Mouse (Mus musculus) heart, adult 18-20 months (tissue): ENCODE results near the gene Trio. TPM values are rescaled to one million over a fixed set of nuclear protein-coding genes. Genes with fewer than 3 reads are reported as not detected.

Experiments used
- DNase-seq, 2 experiments: peaks; one replicate each; pipeline ENCODE4 v3.0.0; 2021 to 2022; ENCODE audit warnings: mixed read lengths in 1 of 2
- total RNA-seq, 2 experiments: library from RNA; stranded (reverse); gene quantifications; 2 replicates each; pipeline ENCODE4 v1.2.3; 2021

Trio gene
- total RNA-seq, 2 experiments from 2014 or later, result 40.2 to 41.5 TPM

DNA sequence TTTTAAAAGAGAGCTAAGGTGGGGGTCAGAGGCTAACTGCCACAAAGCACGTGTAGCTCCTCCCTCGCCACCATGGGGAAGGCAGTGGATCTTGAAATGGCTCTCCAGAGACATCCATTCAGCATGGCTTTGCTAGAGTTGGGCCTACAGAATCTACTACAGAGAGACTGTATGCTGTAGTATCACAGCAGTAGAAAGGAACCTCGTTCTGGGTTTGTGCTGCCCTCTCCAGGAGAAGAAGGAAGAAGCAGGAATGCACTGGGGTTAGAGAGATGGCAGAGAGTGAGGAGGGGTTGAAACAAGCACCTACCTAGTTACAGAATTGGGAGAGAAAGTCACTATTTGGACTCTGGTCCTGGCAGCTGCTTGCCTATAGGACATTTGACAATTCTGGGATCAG lies 310.3 kb downstream of the Trio start:
- DNase-seq, result peak; percentile 50 to 57

DNA sequence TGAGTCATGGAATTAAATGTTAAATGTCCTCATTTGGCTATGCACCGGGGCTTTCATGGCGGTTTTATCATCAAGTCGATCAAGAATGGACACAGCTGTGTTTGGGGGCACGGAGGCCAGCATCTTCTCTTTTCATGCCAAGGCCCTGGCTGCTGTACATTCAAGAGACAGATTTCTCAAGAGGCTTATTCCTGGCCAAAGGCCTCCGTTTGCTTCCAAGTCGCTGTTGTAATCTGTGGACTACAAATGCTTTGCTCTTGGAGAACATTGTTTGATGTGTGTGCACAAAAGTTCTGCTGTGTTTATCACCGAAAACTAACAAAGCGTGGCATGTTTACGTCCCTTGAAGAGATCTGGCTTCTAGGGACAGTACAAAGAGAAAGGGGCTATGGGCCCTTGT lies 314.9 kb downstream of the Trio start:
- DNase-seq, result peak in 1 of 2 experiments; percentile 18

- DNase-seq, result peak in 1 of 2 experiments; percentile 31
These were observed 316.6 kb downstream of the Trio start for GRCm38 (mm10) chr15:27708968-27709612.

GRCm38 (mm10) chr15:27708499-27708898 lies 317.1 kb downstream of the Trio start:
- no peak for DNase-seq

GRCm38 (mm10) chr15:27702972-27703313 lies 322.7 kb downstream of the Trio start:
- DNase-seq, result no peak

DNA sequence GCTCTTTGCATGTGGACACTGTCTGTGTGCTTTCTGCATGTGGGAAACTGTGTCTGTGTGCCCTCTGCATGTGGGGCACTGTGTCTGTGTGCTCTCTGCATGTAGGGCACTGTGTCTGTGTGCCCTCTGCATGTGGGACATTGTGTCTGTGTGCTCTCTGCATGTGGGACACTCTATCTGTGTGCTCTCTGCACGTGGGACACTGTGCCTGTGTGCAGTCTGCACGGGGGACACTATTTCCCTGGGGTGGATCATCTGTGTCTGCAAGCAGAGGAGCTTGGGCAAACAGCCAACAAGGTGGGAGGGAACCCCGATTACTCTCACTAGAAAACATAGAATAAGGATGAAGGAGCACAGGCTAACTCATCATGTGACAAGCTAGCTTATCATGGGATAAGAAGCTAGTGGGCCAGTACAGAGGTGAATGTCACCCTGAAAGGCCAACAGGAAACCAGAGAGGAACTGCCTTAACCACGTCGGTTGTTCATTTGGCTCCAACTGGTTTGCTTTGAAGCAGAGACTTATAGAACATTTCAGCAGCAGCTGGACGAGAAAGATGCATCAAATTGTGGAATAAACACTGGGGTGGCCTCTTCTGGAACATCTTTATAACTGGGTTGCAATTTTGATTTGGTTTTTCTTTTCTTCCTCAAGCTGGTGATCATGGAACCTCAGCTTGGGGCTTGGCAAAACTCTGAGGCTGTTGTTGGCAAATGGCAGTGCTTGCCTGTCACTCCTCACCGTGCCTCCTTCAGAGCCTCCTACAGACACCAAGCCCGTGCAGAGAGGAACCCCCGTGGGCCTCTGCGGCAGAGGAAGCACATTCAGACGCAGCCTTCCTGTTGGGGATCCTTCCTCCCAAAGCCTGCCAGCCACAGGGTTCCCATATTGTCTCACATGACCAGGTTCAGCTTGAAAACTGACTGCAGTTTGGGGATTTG lies 323.3 kb downstream of the Trio start:
- peak in 1 of 2 experiments; percentile 69 for DNase-seq

DNA sequence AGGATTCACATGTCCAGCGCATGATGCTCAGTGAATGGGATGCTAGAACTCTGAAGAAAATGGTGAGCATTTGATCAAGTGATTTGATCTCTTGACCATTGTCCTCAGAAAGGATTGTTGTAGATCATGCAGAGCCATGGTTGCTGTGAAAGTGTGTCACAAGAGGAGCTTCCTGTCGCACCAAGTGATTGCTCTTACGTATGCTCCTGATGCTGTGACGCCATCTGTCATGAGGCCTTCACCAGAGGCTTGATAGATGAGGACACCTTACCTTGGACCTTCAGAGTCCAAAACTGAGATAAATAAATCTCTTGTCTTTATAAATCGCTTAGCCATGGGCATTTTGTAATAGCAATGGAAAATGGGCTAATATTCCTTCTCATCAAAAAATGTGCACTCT lies 328.0 kb downstream of the Trio start:
- DNase-seq, result no peak

DNA sequence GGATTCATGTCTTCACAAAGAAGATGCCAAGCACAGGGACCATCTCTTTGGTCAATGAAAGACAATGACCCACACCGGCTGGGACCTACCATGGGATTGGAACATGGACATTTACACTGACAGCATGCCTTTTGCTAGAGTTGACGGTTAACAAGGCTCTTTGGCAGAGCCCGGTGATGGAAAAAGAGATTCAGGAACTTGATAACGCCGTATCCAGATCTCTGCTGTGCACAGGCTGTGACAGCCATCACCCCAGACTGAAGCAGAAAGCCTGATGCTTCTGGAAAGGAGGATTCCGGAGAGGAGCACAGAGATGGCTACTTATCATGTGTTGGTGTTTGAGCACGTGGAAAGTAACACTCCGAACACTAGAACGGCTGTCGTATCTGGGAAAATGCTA lies 332.4 kb downstream of the Trio start:
- no peak for DNase-seq

DNA sequence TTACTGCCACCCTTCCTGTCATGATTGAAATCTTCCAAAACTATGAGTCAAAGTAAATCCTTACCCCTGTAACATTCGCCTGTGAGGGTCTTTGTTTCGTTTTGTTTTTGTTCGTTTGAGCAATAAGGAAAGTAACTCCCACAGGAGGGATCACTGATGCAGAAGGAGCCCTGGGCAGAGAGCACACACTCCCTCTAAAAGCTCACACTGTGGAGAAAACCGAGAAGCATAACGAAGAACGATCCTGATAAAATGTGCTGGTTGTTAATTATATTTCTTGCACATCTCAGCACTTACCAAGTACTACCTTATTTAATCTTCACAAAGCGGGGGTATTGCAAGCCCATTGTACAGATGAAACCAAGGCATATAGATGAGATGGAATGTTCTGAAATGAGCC lies 333.5 kb downstream of the Trio start:
- no peak for DNase-seq

- no peak for DNase-seq
These were observed 334.4 kb downstream of the Trio start for GRCm38 (mm10) chr15:27691213-27691612.

DNA sequence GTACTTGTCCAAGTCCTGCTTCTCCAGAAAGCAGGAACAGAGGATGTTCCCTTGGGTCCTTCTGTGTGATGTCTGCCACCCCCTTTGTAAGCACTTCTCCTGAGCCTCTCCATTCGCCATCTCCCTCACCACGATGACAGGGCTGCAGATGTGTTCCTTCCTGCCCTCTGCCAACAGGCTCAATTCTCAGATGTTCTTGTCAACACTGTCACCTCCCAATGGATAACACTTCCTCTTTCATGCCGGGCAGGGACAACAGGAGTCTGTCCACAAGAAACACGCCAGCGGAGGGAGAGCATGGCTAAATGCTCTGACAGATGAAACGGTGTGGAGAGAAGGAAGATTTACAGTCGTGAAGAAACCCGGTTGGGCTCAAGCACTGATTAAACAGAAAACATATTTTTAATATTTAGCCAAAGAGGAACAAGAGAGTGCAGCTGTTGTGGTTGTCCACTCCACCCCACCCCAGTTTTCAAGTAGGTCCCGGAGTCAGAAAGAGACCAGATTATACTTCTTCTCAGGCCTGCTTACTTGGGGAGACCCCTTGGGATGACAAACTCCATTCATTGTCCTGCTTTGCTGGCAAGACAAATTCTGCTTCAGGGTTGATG lies 337.5 kb downstream of the Trio start:
- DNase-seq, result peak in 1 of 2 experiments; percentile 47

- DNase-seq, result no peak
These were observed 340.8 kb downstream of the Trio start for GRCm38 (mm10) chr15:27684813-27685212.

- no peak for DNase-seq
These were observed 342.4 kb downstream of the Trio start for GRCm38 (mm10) chr15:27683206-27683605.

DNA sequence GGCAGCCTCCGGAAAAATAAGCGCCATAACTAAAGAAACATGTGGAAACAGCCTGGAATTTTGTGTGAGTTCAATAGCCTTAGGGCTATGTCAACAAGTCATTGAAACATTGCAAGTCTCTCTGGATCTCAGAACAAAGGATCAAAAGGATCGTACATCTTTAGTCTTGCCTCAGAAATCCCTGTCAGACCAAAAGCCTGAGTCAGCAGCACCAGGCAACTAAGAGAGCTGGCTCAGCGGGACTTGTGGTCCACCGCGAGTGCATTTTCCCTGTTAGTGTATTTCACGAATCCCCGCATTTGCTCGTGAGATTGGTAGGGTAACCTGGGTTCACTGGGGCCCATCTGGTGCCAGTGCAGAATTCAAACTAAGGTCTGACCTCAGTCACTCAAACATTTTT lies 343.0 kb downstream of the Trio start:
- DNase-seq, result peak in 1 of 2 experiments; percentile 30

DNA sequence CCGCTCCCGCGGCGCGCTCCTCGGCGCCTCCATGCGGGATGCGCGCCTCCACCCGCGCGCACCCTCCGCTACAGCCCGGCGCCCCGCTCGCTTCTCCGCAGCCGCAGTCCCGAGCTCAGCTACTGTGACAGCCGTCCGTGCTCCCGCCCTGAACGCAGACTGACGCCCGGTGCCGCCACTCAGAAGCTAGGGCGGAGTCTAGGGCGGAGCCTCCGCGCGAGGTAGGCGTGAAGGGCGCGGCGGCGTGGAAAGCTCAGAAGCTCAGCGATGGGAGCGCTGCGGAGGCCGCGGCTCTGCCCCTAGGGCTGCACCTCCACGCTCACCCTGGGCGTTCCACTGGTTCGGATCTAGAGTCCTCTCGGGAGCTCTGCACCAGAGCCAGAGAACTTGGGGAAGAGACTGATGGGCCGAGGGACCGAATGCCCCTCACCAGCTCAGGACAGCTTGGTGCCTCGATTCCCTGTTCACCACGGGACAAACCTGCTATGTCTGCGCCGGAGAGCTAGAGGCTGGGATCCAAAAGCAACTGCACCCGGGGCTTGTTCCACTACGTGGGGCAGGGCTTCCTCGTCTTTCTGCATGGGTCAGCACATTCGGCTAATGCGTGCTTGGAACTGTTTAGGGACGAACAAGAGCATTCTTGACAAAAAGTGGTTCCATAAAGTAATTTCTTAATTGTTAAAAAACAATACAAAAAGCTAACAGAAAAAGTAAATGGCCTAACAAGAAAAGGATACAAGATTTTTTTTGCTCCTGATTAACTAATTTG lies 344.0 kb downstream of the Trio start, which contains the start of gene Otulinl:
Gene Otulinl (minus strand): TSS at position 161 of the 769 bp plus-strand sequence.
- peak; percentile 96 to 98 for DNase-seq

GRCm38 (mm10) chr15:27680997-27681396 lies 344.7 kb downstream of the Trio start:
- peak in 1 of 2 experiments; percentile 19 for DNase-seq

Other genes with a start within 250 kb of the Trio start
- under 1 TPM; 0.02 to 0.62 TPM for gene Dnah5, start 177.9 kb upstream of the Trio start, total RNA-seq